Mouse (Mus musculus) hindbrain, embryonic 10.5 days (tissue): ENCODE results near the gene Stx11. TPM values are rescaled to one million over a fixed set of nuclear protein-coding genes. Genes with fewer than 3 reads are reported as not detected.

ENCODE experiments used
- DNase-seq: peaks from one replicate; pipeline ENCODE4 v3.0.0-alpha.2; 2017; ENCODE audit warnings: low spot score
- H3K27ac ChIP-seq: fragments of 300-500 bp; sonication (generic); 2 replicates; pipeline ENCODE4 v1.5.1; 2016; ENCODE audit warnings: mild to moderate bottlenecking, moderate library complexity
- H3K27me3 ChIP-seq: fragments of 300-500 bp; sonication (generic); 2 replicates; pipeline ENCODE4 v1.6.1; 2016; ENCODE audit warnings: mild to moderate bottlenecking; ENCODE audit not compliant: poor library complexity, insufficient read depth, severe bottlenecking
- H3K36me3 ChIP-seq: fragments of 300-500 bp; sonication (generic); 2 replicates; pipeline ENCODE4 v1.6.1; 2016; ENCODE audit warnings: mild to moderate bottlenecking, moderate library complexity
- H3K4me1 ChIP-seq: fragments of 300-500 bp; sonication (generic); replicated peaks from 2 replicates; pipeline ENCODE4 v1.6.1; 2016; ENCODE audit warnings: mild to moderate bottlenecking
- H3K4me3 ChIP-seq: fragments of 300-500 bp; sonication (generic); 2 replicates; pipeline ENCODE4 v1.5.1; 2016; ENCODE audit warnings: mild to moderate bottlenecking, moderate library complexity
- H3K9me3 ChIP-seq: fragments of 300-500 bp; sonication (generic); 2 replicates; pipeline ENCODE4 v1.6.1; 2016; ENCODE audit warnings: mild to moderate bottlenecking, moderate library complexity
- WGBS: fragments of 180-500 bp; shearing (Covaris S2); methylation state at CpG from one replicate; pipeline ENCODE4 v1.1.7; 2016; 5-methylcytosine and 5-hydroxymethylcytosine counted together
- polyA plus RNA-seq: library from polyadenylated mRNA; unstranded; fragments of >200 nt; fragmentation: Nextera tagmentation; extraction: Ambion mirVana; gene quantifications from 2 replicates; pipeline ENCODE4 v1.2.1, GENCODE M21; 2016

The Stx11 gene
- polyA plus RNA-seq, 1 experiment from 2014 or later, result 1.6 TPM

DNA sequence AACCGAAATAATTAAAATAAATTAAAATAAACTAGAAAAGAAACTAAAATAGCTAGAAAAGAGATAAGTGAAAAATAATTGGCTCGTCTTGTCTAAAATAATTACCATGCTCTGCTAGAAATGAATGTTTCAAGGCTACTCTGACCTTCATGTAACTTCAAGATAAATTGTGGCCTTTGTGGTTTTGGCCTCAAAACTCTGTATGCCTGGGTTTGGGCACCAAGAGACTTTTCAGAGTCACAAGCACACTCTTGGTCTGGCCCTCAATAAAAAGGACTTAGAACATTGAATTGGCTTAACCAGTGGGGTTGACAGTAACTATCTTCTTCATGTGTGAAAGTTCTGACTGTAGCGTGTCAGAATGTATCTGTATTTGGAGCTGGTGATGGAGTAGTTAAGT, 16.5 kb downstream of the Stx11 start:
- Histone ChIP-seq H3K4me1 (no peaks in the 10 kb centered on the region), H3K27me3 (peaks cover 13% of the 10 kb centered on the region), H3K27ac (no peak overlapping the region), H3K9me3 (no peaks in the 10 kb centered on the region), H3K36me3 (no peaks in the 10 kb centered on the region), H3K4me3 (no peak overlapping the region)
- WGBS, result 90% methylated on average over 3 of the region's 3 CpGs
- DNase-seq, result no peak

DNA sequence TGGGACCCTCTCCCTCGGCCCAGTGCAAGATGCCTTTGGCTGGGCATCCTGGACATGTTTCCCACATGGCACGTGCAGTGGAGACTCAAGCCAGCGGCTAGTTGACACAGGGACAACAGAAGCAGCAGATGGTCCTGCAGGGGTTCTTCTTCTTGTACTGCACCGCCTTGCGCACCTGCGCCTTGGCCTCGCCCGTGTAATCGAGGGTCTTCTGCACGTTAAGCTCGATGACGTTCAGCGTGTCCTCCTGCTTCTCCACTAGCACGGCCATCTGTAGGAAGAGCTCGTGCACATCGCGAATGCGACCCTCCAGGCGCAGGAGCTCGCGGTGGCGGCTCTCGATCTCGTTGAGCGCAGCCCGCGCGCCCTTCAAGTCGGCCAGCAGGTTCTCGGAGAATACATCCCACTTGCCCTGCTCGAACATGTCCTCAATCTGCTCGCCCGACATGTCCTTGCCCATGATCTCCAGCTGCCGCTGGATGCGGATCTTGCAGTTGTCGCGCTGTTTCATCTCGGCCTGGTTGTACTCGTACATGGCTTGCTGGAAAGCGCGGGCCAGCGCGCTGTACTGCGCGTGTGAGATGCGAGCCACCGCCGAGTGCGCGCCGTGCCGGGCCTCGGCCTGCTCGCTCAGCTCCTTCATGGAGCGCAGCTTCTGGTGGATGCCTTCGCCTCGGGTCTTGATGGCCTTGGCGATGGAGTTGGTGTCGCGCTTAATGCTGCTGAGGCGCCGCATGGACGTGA, 22.9 kb downstream of the Stx11 start:
- Histone ChIP-seq H3K4me1 (peaks cover 12% of the 10 kb centered on the region), H3K4me3 (peak overlapping the region; percentile 53), H3K9me3 (no peaks in the 10 kb centered on the region), H3K27ac (0 out of 2 replicates have a peak overlapping the region, but pooled peaks have one; percentile 30), H3K36me3 (no peaks in the 10 kb centered on the region), H3K27me3 (peaks cover 55% of the 10 kb centered on the region)
- peak; percentile 74 for DNase-seq
- 9% methylated on average over 63 of the region's 63 CpGs for WGBS

DNA sequence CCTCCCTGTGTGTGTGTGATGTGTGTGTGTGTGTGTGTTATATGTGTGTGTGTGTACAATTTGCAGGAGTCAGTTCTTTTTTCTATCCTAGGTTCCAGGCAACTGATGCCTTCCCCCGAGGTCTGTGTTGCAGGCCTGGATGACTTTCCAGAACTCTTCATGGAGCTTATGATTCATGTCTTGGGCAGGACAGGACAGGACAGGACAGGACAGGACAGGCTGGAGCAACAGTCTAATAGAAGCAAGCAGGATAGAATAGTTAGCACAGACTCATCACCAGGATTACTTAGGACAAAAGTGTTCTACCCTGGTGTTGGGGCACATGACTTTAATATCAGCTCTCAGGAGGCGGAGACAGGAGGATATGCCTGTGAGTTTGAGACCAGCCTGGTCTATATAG, 25.3 kb downstream of the Stx11 start:
- peaks cover 45% of the 10 kb centered on the region for H3K27me3 ChIP-seq

DNA sequence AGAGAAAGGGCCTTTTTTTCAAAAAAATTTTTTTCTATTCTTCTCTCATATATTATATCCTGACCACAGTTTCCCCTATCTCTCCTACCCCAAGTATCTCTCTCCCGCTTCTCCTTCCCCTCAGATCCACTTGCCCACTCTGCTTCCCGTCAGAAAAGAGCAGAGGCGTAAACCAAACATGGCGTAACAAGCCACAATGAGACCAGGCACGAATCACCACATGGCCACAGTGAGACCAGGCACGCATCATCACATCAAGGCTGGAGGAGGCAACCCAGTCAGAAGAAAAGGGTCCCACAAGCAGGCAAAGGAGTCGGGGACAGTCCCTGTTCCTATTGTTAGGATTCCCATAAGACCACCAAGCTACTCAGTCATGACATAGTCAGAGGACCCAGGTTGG, 28.0 kb downstream of the Stx11 start:
- Histone ChIP-seq H3K9me3 (no peaks in the 10 kb centered on the region), H3K36me3 (no peaks in the 10 kb centered on the region), H3K4me3 (no peak overlapping the region), H3K4me1 (peaks cover 8% of the 10 kb centered on the region), H3K27ac (no peak overlapping the region), H3K27me3 (peaks cover 30% of the 10 kb centered on the region)
- DNase-seq, result no peak
- 85% methylated on average over 7 of the region's 7 CpGs for WGBS

More for the DNA sequence above, 25.3 kb downstream of the Stx11 start:
- WGBS, result 86% methylated on average over 2 of the region's 2 CpGs
- H3K4me3 ChIP-seq, result no peak overlapping the region
- no peaks in the 10 kb centered on the region for H3K36me3 ChIP-seq
- DNase-seq, result no peak
- H3K4me1 ChIP-seq, result peaks cover 12% of the 10 kb centered on the region
- H3K9me3 ChIP-seq, result no peaks in the 10 kb centered on the region
- no peak overlapping the region for H3K27ac ChIP-seq

DNA sequence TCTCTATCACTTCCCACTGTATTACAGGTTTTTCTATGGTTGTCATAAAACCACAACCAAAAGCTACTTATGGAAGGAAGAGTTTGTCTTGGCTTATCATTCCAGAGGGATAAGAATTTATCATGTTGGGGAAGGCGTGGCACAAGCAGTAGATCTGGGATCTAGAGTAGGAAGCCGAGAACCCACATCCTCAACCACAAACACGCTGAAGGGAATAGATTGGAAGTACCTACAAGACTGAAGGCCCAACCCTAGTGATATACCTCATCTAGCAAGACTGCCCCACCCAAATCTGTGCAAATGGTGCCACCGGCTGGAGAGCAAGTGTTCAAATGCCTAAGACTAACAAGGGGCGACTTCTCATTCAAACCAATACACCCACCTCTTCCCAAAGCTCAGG, 28.5 kb downstream of the Stx11 start:
- H3K36me3 ChIP-seq, result no peaks in the 10 kb centered on the region
- no peak overlapping the region for H3K27ac ChIP-seq
- H3K27me3 ChIP-seq, result peaks cover 27% of the 10 kb centered on the region
- no peak overlapping the region for H3K4me3 ChIP-seq
- 89% methylated on average over 5 of the region's 5 CpGs for WGBS
- H3K9me3 ChIP-seq, result no peaks in the 10 kb centered on the region
- H3K4me1 ChIP-seq, result peaks cover 9% of the 10 kb centered on the region; the same call in 1 of the 2 replicates
- DNase-seq, result no peak

DNA sequence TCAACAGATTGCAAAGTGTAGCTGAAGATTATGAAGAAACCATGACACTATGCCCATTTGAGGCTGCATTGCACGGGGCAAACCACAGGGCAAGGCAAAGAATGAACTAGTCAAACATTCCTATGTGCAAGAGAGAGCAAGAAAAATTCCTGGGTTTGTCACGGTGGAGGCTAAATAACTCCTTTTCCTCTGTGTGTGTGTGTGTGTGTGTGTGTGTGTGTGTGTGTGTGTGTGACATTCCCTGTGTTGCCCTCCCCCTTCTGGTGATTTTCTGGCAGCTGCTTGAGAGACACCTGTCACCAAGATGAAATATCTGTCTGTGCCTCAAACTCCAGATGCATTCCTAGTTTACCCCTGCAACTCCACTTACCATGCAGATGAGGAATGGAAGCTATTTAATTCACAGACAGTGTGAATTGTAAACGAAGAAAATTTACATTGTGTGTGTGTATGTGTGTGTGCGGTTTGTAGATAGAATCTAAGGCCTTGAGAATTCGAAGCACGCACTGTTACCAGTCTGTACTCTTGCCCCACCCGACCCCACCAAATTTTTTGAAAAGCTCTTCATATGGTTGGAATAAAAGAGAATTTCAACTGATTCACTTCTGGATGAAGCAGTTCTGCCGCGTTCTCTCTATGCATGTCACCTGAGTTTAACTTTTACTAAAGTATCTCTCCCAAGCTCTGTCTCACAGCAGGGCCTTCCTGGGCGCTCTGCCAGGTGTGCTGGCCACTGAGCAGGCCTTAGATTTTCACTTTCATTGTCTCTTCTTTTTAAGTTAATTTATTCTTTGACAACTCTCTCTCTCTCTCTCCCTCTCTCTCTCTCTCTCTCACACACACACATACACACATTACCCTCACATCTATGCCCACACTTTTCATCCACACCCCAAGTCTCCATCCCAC, 32.4 kb downstream of the Stx11 start:
- H3K4me3 ChIP-seq, result no peak overlapping the region
- DNase-seq, result no peak
- peaks cover 9% of the 10 kb centered on the region; the same call in 1 of the 2 replicates for H3K4me1 ChIP-seq
- WGBS, result 60% methylated on average over 10 of the region's 10 CpGs
- H3K36me3 ChIP-seq, result no peaks in the 10 kb centered on the region
- H3K9me3 ChIP-seq, result no peaks in the 10 kb centered on the region
- no peak overlapping the region for H3K27ac ChIP-seq
- H3K27me3 ChIP-seq, result peaks cover 6% of the 10 kb centered on the region; the same call in 1 of the 2 replicates

DNA sequence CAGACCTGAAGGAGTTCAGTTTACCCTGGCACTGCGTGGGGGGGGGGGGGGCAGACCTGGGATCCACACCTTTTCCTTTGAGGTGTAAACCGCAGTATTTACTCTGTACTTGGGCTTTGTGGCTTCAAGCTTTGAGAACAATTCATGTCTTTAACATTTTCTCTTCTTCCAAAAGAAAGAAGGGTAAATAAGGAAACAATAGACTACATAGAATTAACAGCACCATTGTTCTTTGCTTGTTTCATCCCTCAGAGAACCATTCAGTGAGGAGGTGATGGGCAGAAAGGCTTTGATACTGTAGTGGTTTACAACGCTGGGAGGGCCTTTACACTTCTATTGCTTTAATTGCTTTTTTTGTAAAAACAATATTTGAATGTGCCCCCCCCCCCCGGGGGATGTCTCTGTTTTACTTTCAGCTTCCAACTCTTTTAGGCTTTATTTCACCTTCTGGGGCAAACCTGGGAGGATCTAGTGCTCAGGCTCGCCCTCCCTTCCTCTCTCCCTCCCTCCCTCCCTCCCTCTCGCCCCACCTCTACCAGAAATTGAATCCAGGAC, 33.7 kb downstream of the Stx11 start:
- DNase-seq, result no peak
- 24% methylated on average over 6 of the region's 6 CpGs for WGBS

DNA sequence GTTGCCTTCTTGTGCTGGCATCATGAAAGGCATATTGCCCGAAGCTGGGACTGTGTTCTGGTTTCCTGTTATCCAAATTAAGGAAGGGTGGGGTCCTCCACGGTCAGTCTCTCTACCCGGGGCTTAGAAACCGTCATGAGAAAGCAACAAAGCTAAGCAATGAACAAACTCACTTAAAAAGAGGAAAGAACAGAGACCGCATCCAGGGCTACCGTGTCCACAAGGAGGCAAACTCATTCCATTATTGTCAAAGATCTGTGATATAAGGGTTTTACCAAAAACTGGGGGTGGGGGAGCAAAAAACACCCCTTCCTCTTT, 34.3 kb downstream of the Stx11 start:
- Histone ChIP-seq H3K27me3 (peaks cover 6% of the 10 kb centered on the region; the same call in 1 of the 2 replicates), H3K4me1 (peaks cover 9% of the 10 kb centered on the region; the same call in 1 of the 2 replicates), H3K27ac (no peak overlapping the region), H3K4me3 (no peak overlapping the region), H3K36me3 (no peaks in the 10 kb centered on the region), H3K9me3 (0 out of 2 replicates have a peak, but pooled peaks cover 3% of the 10 kb centered on the region)
- 72% methylated on average over 6 of the region's 6 CpGs for WGBS
- DNase-seq, result no peak

More for the DNA sequence above, 33.7 kb downstream of the Stx11 start:
- H3K27ac ChIP-seq, result no peak overlapping the region
- H3K4me3 ChIP-seq, result no peak overlapping the region
- H3K4me1 ChIP-seq, result peaks cover 9% of the 10 kb centered on the region; the same call in 1 of the 2 replicates
- peaks cover 6% of the 10 kb centered on the region; the same call in 1 of the 2 replicates for H3K27me3 ChIP-seq
- H3K36me3 ChIP-seq, result no peaks in the 10 kb centered on the region
- no peaks in the 10 kb centered on the region for H3K9me3 ChIP-seq

DNA sequence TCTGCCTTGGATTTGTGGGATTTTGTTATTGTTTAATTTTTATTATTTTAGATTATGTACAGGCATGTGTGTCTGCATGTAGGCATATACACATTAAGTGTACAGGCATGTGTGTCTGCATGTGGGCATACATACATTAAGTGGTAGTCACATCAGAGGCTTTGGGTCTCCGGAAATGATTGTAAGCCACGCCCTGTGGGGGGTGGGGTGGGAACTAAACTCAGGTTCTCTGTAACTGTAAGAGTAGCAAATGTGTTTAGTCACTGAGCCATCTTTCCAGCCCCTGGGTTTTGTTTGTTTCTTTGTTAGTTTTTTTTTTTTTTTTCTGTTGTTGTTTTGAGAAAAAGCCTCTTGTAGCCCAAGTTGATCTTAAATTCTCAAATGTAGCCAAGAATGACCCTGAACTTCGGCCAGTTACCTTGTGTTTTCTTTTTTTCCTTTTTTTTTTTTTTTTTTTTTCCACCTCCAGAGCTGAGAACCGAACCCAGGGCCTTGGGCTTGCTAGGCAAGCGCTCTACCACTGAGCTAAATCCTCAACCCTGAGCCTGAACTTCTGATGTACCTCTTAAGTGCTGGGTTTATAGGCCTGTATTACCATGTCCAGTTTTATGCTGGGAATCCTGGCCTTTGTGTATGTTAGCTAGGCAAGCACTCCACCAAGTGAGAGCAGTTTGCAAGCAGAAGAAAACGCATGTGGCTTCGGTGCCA, 34.8 kb downstream of the Stx11 start:
- WGBS, result 82% methylated on average over 7 of the region's 7 CpGs
- Histone ChIP-seq H3K9me3 (0 out of 2 replicates have a peak, but pooled peaks cover 3% of the 10 kb centered on the region), H3K27ac (no peak overlapping the region), H3K4me3 (no peak overlapping the region), H3K27me3 (peaks cover 6% of the 10 kb centered on the region; the same call in 1 of the 2 replicates), H3K4me1 (peaks cover 9% of the 10 kb centered on the region; the same call in 1 of the 2 replicates), H3K36me3 (no peaks in the 10 kb centered on the region)
- no peak for DNase-seq

DNA sequence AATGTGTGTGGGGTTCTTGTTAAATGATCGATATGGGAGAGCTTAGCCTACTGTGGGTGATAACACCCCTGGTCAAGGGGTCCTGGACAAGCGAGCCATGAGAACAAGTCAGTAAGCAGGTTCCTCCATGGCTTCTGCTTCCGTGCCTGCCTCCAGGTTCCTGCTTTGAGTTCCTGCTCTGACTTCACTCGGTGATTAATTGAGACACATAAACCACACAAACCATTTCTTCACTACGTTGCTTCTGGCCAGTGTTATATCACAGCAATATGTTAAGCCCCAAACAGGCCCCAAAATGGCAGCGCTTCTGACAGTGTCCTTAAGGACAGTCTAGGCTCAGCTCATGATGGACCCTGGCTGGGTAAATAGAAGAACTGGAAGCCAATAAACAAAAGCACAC, 35.9 kb downstream of the Stx11 start:
- peaks cover 6% of the 10 kb centered on the region; the same call in 1 of the 2 replicates for H3K27me3 ChIP-seq

DNA sequence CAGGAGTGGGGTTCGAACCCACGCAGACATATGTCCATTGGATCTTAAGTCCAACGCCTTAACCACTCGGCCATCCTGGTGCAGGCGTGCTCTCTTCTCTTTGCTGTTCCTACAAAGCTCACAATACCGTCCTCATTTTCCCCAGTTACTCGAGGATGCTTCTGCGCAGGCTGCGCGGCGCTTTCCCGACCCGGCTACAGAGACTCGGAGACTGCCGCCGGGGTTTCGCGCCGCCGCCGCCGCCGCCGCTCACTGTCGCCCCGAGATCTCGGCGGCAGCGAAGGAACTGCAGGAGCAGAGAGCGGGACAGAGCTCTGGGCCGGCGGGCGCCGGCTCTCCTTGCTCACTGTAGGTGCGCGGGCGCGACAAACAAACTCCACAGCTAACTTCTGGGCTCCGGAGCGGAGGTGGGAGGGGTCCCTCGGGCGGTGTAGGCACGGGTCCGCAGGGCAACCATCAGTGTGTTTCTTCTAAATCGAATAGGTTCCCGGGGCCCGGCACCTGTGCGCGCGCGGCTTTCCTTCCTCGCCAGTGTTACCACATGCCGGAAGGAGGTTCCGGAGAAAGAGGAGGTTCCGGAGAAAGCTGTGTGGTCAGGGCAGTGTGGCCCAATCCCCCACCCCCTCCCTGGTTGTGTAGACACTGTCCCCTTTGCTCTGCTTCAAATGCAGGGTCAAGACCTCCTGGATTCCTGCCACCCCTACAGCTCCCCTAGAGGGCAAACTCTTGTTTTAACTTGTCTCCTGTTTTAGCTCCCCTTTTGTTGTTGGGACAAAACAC, 41.3 kb downstream of the Stx11 start:
- peak overlapping the region; percentile 91 for H3K27ac ChIP-seq
- H3K4me1 ChIP-seq, result peaks cover 13% of the 10 kb centered on the region
- H3K27me3 ChIP-seq, result no peaks in the 10 kb centered on the region
- H3K9me3 ChIP-seq, result 0 out of 2 replicates have a peak, but pooled peaks cover 3% of the 10 kb centered on the region
- H3K4me3 ChIP-seq, result peak overlapping the region; percentile 74
- WGBS, result under 1% methylated on average over 55 of the region's 55 CpGs
- H3K36me3 ChIP-seq, result no peaks in the 10 kb centered on the region
- DNase-seq, result peak; percentile 97

More for the DNA sequence above, 35.9 kb downstream of the Stx11 start:
- Histone ChIP-seq H3K36me3 (no peaks in the 10 kb centered on the region), H3K27ac (no peak overlapping the region), H3K4me3 (no peak overlapping the region), H3K4me1 (peaks cover 15% of the 10 kb centered on the region), H3K9me3 (0 out of 2 replicates have a peak, but pooled peaks cover 3% of the 10 kb centered on the region)
- DNase-seq, result no peak
- WGBS, result 90% methylated on average over 6 of the region's 6 CpGs
